Mouse (Mus musculus): ENCODE measurements around the gene Gm14412. TPM values are rescaled to one million over a fixed set of nuclear protein-coding genes. Genes with fewer than 3 reads are reported as not detected.

Gene Gm14412
- polyA plus RNA-seq, 1 experiment: 2.2 TPM

Other genes starting within 250 kb of the Gm14412 start
- not detected in 2 replicates for gene Gm14401, start 250.0 kb downstream of the Gm14412 start, polyA plus RNA-seq (2012; rRNA removed)
- 58.4 and 60.6 TPM in 2 replicates for gene Gm14410, start 117.9 kb downstream of the Gm14412 start, polyA plus RNA-seq (2012; rRNA removed)
- gene Gm14409, start 57.3 kb downstream of the Gm14412 start, polyA plus RNA-seq (2012; rRNA removed): 0.20 TPM in 1 of 2 replicates, not detected in the other
- 13.3 and 13.8 TPM in 2 replicates for gene Gm14418, start 74.0 kb upstream of the Gm14412 start, polyA plus RNA-seq (2012; rRNA removed)
- gene Zfp970, start 140.4 kb upstream of the Gm14412 start, polyA plus RNA-seq (2012; rRNA removed): 24.7 and 29.0 TPM in 2 replicates
- 11.4 and 14.3 TPM in 2 replicates for gene Gm14403, start 173.9 kb upstream of the Gm14412 start, polyA plus RNA-seq (2012; rRNA removed)